Mouse (Mus musculus): ENCODE measurements around the gene Dst. TPM values are rescaled to one million over a fixed set of nuclear protein-coding genes. Genes with fewer than 3 reads are reported as not detected.

Gene Dst
- polyA plus RNA-seq, 1 experiment: 44.7 TPM

DNA sequence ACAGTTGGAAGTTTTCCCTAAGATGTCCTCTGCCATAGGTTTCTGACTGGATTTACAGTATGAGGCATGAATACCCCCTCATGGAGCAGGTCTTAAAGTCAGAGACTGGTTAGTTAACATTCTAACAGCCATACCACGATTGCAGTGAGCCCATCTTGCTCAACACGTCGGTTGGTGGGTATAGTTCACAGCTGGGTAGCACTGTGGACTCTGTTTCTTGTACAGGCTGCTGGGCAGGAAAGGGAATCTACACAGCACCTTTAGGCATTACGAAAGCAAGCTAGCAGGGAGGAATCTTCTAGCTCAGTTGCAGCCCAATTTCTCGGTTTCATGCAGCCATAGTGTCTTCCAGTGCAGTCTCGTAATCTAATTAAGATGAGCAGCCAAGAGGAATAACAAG lies 69.8 kb downstream of the Dst start:
- DNase-seq (ENCODE audit: low read depth): no peak

- no peak for DNase-seq (ENCODE audit: low read depth)
These were observed 72.4 kb downstream of the Dst start for GRCm38 (mm10) chr1:33980420-33980819.

GRCm38 (mm10) chr1:33989643-33990042 lies 81.6 kb downstream of the Dst start:
- DNase-seq (ENCODE audit: low read depth): no peak

GRCm38 (mm10) chr1:33991067-33991466 lies 83.0 kb downstream of the Dst start:
- DNase-seq (ENCODE audit: low read depth): no peak

DNA sequence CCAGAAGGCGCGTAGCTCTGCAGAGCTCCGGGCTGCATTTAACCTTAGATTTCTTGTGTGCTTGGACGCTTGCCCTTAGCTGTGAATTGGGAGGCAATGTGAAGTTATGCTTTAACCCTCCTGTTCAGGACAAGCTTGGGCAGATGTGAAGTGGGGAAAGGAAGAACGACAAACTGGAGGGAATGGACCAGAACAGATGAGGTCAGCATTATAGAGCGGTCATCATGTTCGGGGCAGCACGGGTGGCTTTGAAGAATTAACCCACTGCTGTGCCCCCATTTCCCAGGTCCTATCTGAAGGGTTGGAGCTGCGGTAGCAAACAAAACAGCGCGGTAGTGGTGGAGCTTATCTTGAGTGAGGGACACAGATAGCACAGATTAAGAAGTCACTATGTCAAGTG lies 84.8 kb downstream of the Dst start:
- no peak for DNase-seq (ENCODE audit: low read depth)

GRCm38 (mm10) chr1:33994201-33994600 lies 86.2 kb downstream of the Dst start:
- no peak for DNase-seq (ENCODE audit: low read depth)

- DNase-seq (ENCODE audit: low read depth): no peak
These were observed 87.4 kb downstream of the Dst start for GRCm38 (mm10) chr1:33995386-33995785.

- DNase-seq (ENCODE audit: low read depth): no peak
These were observed 88.3 kb downstream of the Dst start for GRCm38 (mm10) chr1:33996105-33996887.

DNA sequence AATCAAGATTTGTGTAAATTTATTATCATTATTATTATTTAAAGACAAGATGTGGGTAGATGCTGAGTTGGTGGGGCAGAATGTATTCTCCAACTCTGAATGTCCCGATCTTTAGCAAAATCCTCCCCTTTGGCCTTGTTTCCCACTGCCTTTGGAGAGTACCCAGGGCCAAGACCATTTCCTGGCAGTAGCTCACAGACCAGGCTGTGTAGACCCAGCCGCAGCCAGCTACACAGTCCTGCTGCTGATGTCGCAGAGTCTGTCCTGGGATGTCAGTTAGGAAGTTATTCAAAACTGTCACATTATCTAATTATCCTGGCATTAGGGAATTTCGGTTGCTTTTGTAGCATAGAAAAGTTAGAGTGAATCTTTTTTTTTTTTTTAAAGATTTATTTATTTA lies 94.3 kb downstream of the Dst start:
- no peak for DNase-seq (ENCODE audit: low read depth)

- no peak for DNase-seq (ENCODE audit: low read depth)
These were observed 94.9 kb downstream of the Dst start for GRCm38 (mm10) chr1:34002970-34003369.

DNA sequence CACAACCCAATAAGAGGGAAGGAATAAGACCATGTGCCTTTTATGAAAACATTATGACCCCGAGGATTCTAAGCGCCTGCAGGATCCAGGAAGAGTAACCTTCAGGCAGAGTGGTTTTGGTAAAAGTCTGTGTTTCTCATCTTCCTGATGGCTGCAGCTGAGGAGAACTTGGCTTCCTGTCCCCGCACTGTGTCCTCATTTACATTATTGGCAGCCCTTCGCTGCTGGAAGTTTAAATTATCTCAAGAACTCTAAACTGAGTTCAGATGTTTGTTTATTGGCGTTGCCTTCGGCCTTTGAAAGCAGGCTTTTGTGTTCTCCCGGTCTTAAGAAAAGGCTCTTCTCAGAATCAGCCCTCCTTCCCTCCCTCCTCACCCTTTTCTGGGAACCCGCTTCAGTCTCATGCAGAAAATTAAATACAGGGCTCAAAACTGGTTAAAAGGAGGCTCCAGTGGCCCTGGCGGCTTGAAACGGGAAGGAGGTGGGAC lies 97.3 kb downstream of the Dst start:
- DNase-seq (ENCODE audit: low read depth): no peak

- DNase-seq (ENCODE audit: low read depth): no peak
These were observed 98.0 kb downstream of the Dst start for GRCm38 (mm10) chr1:34005726-34006638.

DNA sequence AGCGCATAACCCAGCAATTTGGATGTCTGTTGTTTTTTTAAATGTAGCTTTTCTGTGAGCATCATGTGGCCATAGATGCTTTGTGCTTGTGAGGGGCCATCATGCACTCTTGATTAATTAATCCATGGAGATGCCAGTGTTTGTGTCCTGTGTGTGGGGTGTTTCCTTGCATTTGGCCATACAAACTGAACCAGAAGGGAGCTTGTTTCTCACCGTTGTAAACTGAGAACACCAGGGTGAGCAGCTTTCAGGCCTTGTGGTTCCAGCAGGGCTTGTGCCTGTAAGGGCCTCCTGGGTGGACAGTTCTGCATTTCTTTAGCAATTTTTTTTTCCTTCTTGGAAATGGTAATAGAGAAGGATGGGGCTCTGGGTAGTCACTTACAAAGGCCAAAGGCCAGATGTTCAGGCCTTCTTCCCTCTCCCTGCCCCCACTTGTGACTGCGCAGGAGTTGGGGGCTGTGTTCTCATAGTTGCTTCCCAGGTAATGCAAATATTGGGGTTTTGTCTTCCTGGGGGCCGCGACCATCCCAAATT lies 98.9 kb downstream of the Dst start:
- DNase-seq (ENCODE audit: low read depth): no peak

GRCm38 (mm10) chr1:34007379-34007778 lies 99.4 kb downstream of the Dst start:
- no peak for DNase-seq (ENCODE audit: low read depth)

- DNase-seq (ENCODE audit: low read depth): no peak
These were observed 103.1 kb downstream of the Dst start for GRCm38 (mm10) chr1:34011051-34011677.

GRCm38 (mm10) chr1:34011821-34012271 lies 103.8 kb downstream of the Dst start:
- DNase-seq (ENCODE audit: low read depth): no peak

- no peak for DNase-seq (ENCODE audit: low read depth)
These were observed 105.5 kb downstream of the Dst start for GRCm38 (mm10) chr1:34013490-34013889.

- no peak for DNase-seq (ENCODE audit: low read depth)
These were observed 108.8 kb downstream of the Dst start for GRCm38 (mm10) chr1:34016780-34017179.

- DNase-seq (ENCODE audit: low read depth): no peak
These were observed 109.3 kb downstream of the Dst start for GRCm38 (mm10) chr1:34017323-34017722.

DNA sequence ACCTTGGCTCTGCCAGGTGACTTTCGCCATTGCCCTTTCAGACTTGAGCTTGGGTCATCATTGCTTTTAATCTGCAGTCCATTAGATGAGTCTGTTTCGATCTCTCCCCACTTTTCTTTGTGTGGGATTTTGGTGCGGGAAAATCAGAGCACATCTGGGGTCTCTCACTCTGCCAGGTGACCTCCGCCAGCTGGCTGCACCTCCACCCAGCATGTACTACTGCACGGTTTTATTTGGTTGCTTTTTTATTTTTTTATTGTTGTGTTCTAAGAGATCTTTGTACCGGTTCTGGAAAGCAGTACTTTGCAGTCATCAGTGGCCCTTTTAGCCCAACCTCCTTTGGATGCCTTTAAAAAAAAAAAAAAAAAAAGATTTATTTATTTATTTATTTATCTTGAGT lies 112.6 kb downstream of the Dst start:
- DNase-seq (ENCODE audit: low read depth): no peak

GRCm38 (mm10) chr1:34021574-34021973 lies 113.5 kb downstream of the Dst start:
- no peak for DNase-seq (ENCODE audit: low read depth)

GRCm38 (mm10) chr1:34023154-34023553 lies 115.1 kb downstream of the Dst start:
- no peak for DNase-seq (ENCODE audit: low read depth)

All from gonadal fat pad, adult 2 months (tissue).